Mouse (Mus musculus) midbrain, embryonic 15.5 days (tissue): ENCODE data around the gene Gsx1. TPM values are rescaled to one million over a fixed set of nuclear protein-coding genes. Genes with fewer than 3 reads are reported as not detected.
A peak's percentile ranks its signal among the peaks of the same experiment; 100 is the strongest.

Experiments
- ATAC-seq: fragments of 200-750 bp; cut with Nextera tagmentation; replicated peaks from 2 replicates; pipeline ENCODE4 v1.8.0; 2017; ENCODE audit warnings: moderate TSS enrichment
- H3K27ac ChIP-seq: fragments of 300-500 bp; sonication (generic); 2 replicates; pipeline ENCODE4 v1.5.1; 2015; ENCODE audit warnings: mild to moderate bottlenecking, inconsistent platforms
- H3K27me3 ChIP-seq: fragments of 300-500 bp; sonication (generic); replicated peaks from 2 replicates; pipeline ENCODE4 v1.6.1; 2015; ENCODE audit warnings: inconsistent platforms
- H3K36me3 ChIP-seq: fragments of 300-500 bp; sonication (generic); replicated peaks from 2 replicates; pipeline ENCODE4 v1.6.1; 2015; ENCODE audit warnings: inconsistent platforms
- H3K4me1 ChIP-seq: fragments of 300-500 bp; sonication (generic); 2 replicates; pipeline ENCODE4 v1.6.1; 2015; ENCODE audit warnings: inconsistent platforms
- H3K4me2 ChIP-seq: fragments of 300-500 bp; sonication (generic); 2 replicates; pipeline ENCODE4 v1.6.1; 2015; ENCODE audit warnings: inconsistent platforms, mild to moderate bottlenecking, moderate library complexity
- H3K4me3 ChIP-seq: fragments of 300-500 bp; sonication (generic); 2 replicates; pipeline ENCODE4 v1.5.1; 2015; ENCODE audit warnings: mild to moderate bottlenecking, inconsistent platforms
- H3K9ac ChIP-seq: fragments of 300-500 bp; sonication (generic); 2 replicates; pipeline ENCODE4 v1.6.1; 2015; ENCODE audit warnings: mild to moderate bottlenecking, inconsistent platforms
- H3K9me3 ChIP-seq: fragments of 300-500 bp; sonication (generic); 2 replicates; pipeline ENCODE4 v1.6.1; 2016; ENCODE audit warnings: inconsistent platforms
- WGBS: fragments of 180-500 bp; shearing (Covaris S2); methylation state at CpG from one replicate; pipeline ENCODE4 v1.1.7; 2015; ENCODE audit warnings: mixed read lengths; 5-methylcytosine and 5-hydroxymethylcytosine counted together
- polyA plus RNA-seq: library from polyadenylated mRNA; unstranded; fragments of >200 nt; fragmentation: Nextera tagmentation; extraction: Ambion mirVana; gene quantifications from 2 replicates; pipeline ENCODE4 v1.2.1, GENCODE M21; 2015

The Gsx1 gene
- polyA plus RNA-seq, 1 experiment from 2014 or later: 5.5 TPM

DNA sequence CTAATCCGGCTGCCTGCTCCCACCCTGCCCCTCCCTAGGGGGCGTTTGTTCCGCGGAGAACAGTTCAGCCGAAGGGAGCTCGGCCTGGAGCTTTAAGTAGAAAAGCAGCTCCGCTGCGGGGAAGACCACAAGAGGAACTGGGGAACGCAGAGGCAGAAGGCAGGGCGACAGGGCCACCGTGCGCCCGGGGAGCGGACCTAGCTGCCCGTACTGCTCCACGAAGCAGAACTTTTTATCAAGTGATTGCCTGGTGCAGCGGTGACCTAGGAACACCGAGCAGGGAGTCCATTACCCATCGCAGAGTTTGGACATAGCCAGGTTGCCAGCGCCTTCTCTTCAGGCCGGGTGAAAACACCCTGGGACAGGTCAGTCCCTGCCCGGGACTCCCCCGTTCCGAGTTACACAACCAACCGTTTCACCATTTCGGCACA lies 2.5 kb upstream of the Gsx1 start:
- H3K4me1 ChIP-seq: peaks cover 42% of the 10 kb centered on the region
- peak overlapping the region; percentile 18; the same call in 1 of the 2 replicates for H3K4me3 ChIP-seq
- ATAC-seq: no peak
- peak overlapping the region; percentile 51 for H3K4me2 ChIP-seq
- no peaks in the 10 kb centered on the region for H3K9me3 ChIP-seq
- H3K9ac ChIP-seq: no peak overlapping the region
- WGBS: under 1% methylated on average over 26 of the region's 26 CpGs
- no peaks in the 10 kb centered on the region for H3K36me3 ChIP-seq
- peaks cover 78% of the 10 kb centered on the region for H3K27me3 ChIP-seq
- no peak overlapping the region for H3K27ac ChIP-seq

DNA sequence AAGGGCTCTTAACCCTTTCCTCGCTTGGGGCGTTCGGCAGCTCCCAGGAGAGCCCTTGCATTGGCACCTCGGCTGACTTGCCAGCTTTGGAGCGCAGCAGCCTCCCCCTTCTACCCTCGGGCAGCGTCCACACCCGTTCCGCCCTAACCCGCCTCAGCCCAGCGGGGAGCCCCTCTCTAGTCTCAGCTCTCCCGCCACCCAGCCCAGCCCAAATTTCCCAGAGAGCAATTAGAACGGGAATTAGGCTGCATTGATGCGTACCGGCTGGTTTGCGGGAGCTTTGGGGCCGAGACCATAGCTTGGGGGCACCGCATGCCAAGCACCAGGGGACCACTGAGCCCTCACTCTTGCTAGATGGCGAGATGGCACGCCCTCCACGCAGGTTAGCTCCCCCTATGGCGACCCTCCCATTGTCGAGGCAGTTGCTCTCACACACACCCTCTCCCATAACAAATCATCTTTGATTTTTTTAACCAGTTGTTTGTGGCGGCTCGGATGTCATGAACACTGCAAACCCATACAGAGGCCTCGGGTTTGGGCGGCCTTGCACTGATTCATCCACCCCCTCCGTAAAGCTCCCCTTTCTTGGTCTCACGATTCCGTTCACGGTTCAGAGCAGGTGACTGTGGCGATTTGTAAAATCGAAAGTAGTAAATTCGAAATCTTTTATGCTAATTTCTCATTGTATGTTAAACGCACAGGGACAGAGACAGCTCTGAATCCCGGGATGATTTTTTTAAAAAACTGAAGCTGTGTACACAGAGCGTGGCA lies 1.5 kb upstream of the Gsx1 start:
- H3K27me3 ChIP-seq: peaks cover 87% of the 10 kb centered on the region
- H3K9me3 ChIP-seq: no peaks in the 10 kb centered on the region
- no peak overlapping the region for H3K27ac ChIP-seq
- H3K9ac ChIP-seq: no peak overlapping the region
- WGBS: under 1% methylated on average over 37 of the region's 37 CpGs
- peak; percentile 46; the same call in 1 of the 2 replicates for ATAC-seq
- H3K4me2 ChIP-seq: peak overlapping the region; percentile 51
- H3K36me3 ChIP-seq: no peaks in the 10 kb centered on the region
- peaks cover 46% of the 10 kb centered on the region for H3K4me1 ChIP-seq
- H3K4me3 ChIP-seq: peak overlapping the region; percentile 17

GRCm38 (mm10) chr5:147187552-147188170 lies 835 bp upstream of the Gsx1 start:
- WGBS: under 1% methylated on average over 25 of the region's 25 CpGs
- Histone ChIP-seq H3K27ac (no peak overlapping the region), H3K4me1 (peaks cover 46% of the 10 kb centered on the region), H3K27me3 (peaks cover 89% of the 10 kb centered on the region), H3K9ac (no peak overlapping the region), H3K4me2 (peak overlapping the region; percentile 51), H3K9me3 (no peaks in the 10 kb centered on the region), H3K36me3 (no peaks in the 10 kb centered on the region), H3K4me3 (peak overlapping the region; percentile 37)
- no peak for ATAC-seq

GRCm38 (mm10) chr5:147189156-147189555 lies 660 bp downstream of the Gsx1 start:
- Histone ChIP-seq H3K27me3 (peaks cover 89% of the 10 kb centered on the region), H3K27ac (no peak overlapping the region), H3K4me1 (peaks cover 46% of the 10 kb centered on the region), H3K9ac (peak overlapping the region; percentile 2; the same call in 1 of the 2 replicates), H3K9me3 (no peaks in the 10 kb centered on the region), H3K4me3 (peak overlapping the region; percentile 37), H3K36me3 (no peaks in the 10 kb centered on the region), H3K4me2 (peak overlapping the region; percentile 51)
- WGBS: 1% methylated on average over 28 of the region's 28 CpGs
- ATAC-seq: peak; percentile 18; the same call in 1 of the 2 replicates

DNA sequence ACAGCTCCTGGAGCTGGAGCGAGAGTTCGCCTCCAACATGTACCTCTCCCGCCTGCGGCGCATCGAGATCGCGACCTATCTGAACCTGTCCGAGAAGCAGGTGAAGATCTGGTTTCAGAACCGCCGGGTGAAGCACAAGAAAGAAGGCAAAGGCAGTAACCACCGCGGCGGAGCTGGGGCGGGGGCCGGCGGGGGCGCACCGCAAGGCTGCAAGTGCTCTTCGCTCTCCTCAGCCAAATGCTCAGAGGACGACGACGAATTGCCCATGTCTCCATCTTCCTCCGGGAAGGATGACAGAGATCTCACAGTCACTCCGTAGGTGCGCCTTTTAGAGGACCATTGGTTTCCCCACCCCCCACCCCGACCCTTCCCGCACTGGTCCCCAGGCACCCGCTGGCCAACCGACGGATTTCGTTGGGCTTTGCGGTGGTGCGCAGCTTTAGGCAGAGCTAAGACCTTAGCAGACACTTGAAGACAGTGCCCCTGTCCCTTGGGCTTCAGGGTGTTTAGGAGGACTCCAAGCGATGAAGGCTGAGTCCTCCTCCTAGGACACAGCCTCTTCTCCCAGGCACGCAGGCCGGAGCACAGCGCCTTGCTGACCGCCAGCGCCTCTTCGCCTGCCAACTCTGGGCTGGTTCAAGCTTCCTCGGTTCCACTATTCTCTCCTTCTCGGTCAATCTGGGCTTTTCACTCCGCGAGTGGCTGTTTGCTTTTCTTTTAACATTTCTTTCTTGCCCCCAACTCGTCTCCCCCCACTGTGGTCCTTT lies 1.5 kb downstream of the Gsx1 start:
- under 1% methylated on average over 46 of the region's 46 CpGs for WGBS

GRCm38 (mm10) chr5:147190885-147191284 lies 2.4 kb downstream of the Gsx1 start:
- Histone ChIP-seq H3K9ac (no peak overlapping the region), H3K4me1 (peaks cover 45% of the 10 kb centered on the region), H3K4me2 (no peak overlapping the region), H3K9me3 (no peaks in the 10 kb centered on the region), H3K27me3 (peaks cover 90% of the 10 kb centered on the region), H3K36me3 (no peaks in the 10 kb centered on the region), H3K27ac (no peak overlapping the region), H3K4me3 (no peak overlapping the region)
- no peak for ATAC-seq
- 2% methylated on average over 7 of the region's 7 CpGs for WGBS

More for the DNA sequence above, 1.5 kb downstream of the Gsx1 start:
- Histone ChIP-seq H3K27ac (no peak overlapping the region), H3K4me2 (peak overlapping the region; percentile 18), H3K4me3 (peak overlapping the region; percentile 16), H3K27me3 (peaks cover 89% of the 10 kb centered on the region), H3K4me1 (peaks cover 46% of the 10 kb centered on the region), H3K36me3 (no peaks in the 10 kb centered on the region), H3K9ac (no peak overlapping the region), H3K9me3 (no peaks in the 10 kb centered on the region)
- no peak for ATAC-seq

DNA sequence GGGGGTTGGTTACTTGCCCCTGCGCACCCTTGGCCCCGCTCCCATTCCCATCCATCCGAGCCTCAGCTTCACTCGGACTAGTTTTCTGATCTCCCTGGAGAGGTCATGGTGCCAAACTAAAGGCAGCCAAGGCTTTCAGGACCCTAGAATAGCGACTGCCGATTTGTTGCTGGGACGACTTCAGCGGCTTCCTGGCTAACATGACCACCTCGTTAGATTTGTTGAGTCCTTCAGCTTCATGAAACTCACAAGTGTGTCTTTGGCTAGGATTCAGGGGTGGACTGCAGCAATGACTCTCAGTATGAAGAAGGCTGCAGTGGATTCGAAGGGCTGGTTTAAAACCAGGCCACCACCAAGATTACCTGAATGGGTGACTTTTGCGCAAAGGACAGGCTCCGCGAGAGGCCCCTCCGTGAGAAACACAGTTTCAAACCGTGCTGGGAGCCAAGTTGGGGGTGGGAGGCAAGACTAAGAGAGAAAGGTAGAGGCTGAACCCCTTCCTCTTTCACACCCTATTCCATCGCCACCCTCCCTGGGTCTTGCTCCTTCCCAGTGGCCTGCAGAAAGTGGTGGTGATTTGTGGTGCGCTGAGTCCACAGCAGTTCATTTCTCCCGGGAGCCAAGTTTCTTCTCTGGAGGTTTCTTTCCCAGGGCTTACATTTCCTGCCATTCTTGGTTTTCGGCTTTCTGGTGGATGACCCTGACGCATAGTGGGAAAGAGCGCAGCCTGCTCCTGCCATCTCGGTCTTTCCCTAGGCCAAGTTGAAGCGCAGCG lies 3.5 kb downstream of the Gsx1 start:
- no peak overlapping the region for H3K9ac ChIP-seq
- H3K9me3 ChIP-seq: no peaks in the 10 kb centered on the region
- no peaks in the 10 kb centered on the region for H3K36me3 ChIP-seq
- H3K4me1 ChIP-seq: peaks cover 34% of the 10 kb centered on the region
- no peak for ATAC-seq
- H3K4me2 ChIP-seq: no peak overlapping the region
- 2% methylated on average over 24 of the region's 24 CpGs for WGBS
- no peak overlapping the region for H3K27ac ChIP-seq
- H3K4me3 ChIP-seq: no peak overlapping the region
- peaks cover 88% of the 10 kb centered on the region for H3K27me3 ChIP-seq

GRCm38 (mm10) chr5:147192576-147192960 lies 4.1 kb downstream of the Gsx1 start:
- Histone ChIP-seq H3K27ac (no peak overlapping the region), H3K27me3 (peaks cover 90% of the 10 kb centered on the region), H3K9ac (no peak overlapping the region), H3K9me3 (no peaks in the 10 kb centered on the region), H3K4me1 (peaks cover 28% of the 10 kb centered on the region), H3K4me2 (no peak overlapping the region), H3K36me3 (no peaks in the 10 kb centered on the region), H3K4me3 (no peak overlapping the region)
- WGBS: 3% methylated on average over 9 of the region's 9 CpGs
- no peak for ATAC-seq

DNA sequence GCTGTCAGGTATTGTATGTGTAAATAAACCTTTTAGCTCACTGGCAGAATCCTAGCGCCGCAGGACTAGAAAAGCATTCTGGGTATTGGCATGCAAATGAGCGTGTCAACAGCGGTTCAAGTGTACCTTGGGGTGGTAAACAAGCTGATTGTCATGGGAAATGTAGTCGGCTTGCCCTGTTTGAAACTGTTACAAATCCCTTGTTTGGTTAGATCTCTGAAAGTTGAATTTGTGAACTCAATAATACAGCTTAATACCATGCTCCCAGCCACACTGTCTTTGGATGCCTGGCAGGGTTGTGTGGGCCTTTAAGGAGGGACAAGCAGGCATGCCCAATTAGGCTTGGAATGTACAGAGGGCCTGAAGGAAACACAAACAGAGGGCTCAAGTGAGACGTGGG lies 16.4 kb downstream of the Gsx1 start:
- H3K4me1 ChIP-seq: peaks cover 7% of the 10 kb centered on the region
- no peak overlapping the region for H3K27ac ChIP-seq
- no peak overlapping the region for H3K4me3 ChIP-seq
- no peak overlapping the region for H3K4me2 ChIP-seq
- no peaks in the 10 kb centered on the region for H3K36me3 ChIP-seq
- no peaks in the 10 kb centered on the region for H3K9me3 ChIP-seq
- no peak overlapping the region for H3K9ac ChIP-seq
- ATAC-seq: 0 out of 2 replicates have a peak, but pooled peaks have one; percentile 27
- WGBS: 5% methylated on average over 6 of the region's 6 CpGs
- peaks cover 9% of the 10 kb centered on the region; the same call in 1 of the 2 replicates for H3K27me3 ChIP-seq

- Histone ChIP-seq H3K9ac (no peak overlapping the region), H3K4me2 (no peak overlapping the region), H3K27ac (no peak overlapping the region), H3K4me3 (no peak overlapping the region), H3K4me1 (peaks cover 7% of the 10 kb centered on the region), H3K9me3 (no peaks in the 10 kb centered on the region), H3K27me3 (peaks cover 14% of the 10 kb centered on the region), H3K36me3 (no peaks in the 10 kb centered on the region)
- no peak for ATAC-seq
- WGBS: 95% methylated on average over 20 of the region's 20 CpGs
Observed at GRCm38 (mm10) chr5:147207852-147208251, 19.4 kb downstream of the Gsx1 start.

- WGBS: 64% methylated on average over 2 of the region's 2 CpGs
- no peaks in the 10 kb centered on the region for H3K36me3 ChIP-seq
- H3K27me3 ChIP-seq: peaks cover 20% of the 10 kb centered on the region
Observed at GRCm38 (mm10) chr5:147208471-147208870, 20.0 kb downstream of the Gsx1 start.

More at GRCm38 (mm10) chr5:147208471-147208870, 20.0 kb downstream of the Gsx1 start:
- H3K4me2 ChIP-seq: no peak overlapping the region
- H3K27ac ChIP-seq: no peak overlapping the region
- no peaks in the 10 kb centered on the region for H3K9me3 ChIP-seq
- no peak for ATAC-seq
- H3K4me3 ChIP-seq: no peak overlapping the region
- H3K9ac ChIP-seq: no peak overlapping the region
- peaks cover 7% of the 10 kb centered on the region for H3K4me1 ChIP-seq
